Mouse (Mus musculus) kidney, embryonic 14.5 days (tissue): Measurements from ENCODE around the gene D430042O09Rik. TPM values are rescaled to one million over a fixed set of nuclear protein-coding genes. Genes with fewer than 3 reads are reported as not detected.

Experiments
- ATAC-seq: fragments of 200-750 bp; cut with Nextera tagmentation; 2 replicates; pipeline ENCODE4 v1.8.0; 2017; ENCODE audit warnings: moderate number of reproducible peaks, mild to moderate bottlenecking, moderate TSS enrichment, moderate library complexity; ENCODE audit not compliant: low FRiP score, low TSS enrichment
- H3K27ac ChIP-seq: fragments of 300-500 bp; sonication (generic); 2 replicates; pipeline ENCODE4 v1.5.1; 2014; ENCODE audit warnings: low read depth, mild to moderate bottlenecking, low read length, moderate library complexity, mixed read lengths
- H3K27me3 ChIP-seq: fragments of 300-500 bp; sonication (generic); 2 replicates; pipeline ENCODE4 v1.6.1; 2014; ENCODE audit warnings: mild to moderate bottlenecking, low read length; ENCODE audit not compliant: control insufficient read depth, insufficient read depth
- H3K36me3 ChIP-seq: fragments of 300-500 bp; sonication (generic); 2 replicates; pipeline ENCODE4 v1.6.1; 2014; ENCODE audit warnings: low read length, mixed read lengths; ENCODE audit not compliant: control insufficient read depth, insufficient read depth
- H3K4me1 ChIP-seq: fragments of 300-500 bp; sonication (generic); 2 replicates; pipeline ENCODE4 v1.6.1; 2014; ENCODE audit warnings: low read length, mixed read lengths; ENCODE audit not compliant: control insufficient read depth, insufficient read depth
- H3K4me2 ChIP-seq: fragments of 300-500 bp; sonication (generic); replicated peaks from 2 replicates; pipeline ENCODE4 v1.6.1; 2014; ENCODE audit warnings: low read depth, mild to moderate bottlenecking, low read length
- H3K4me3 ChIP-seq: fragments of 300-500 bp; sonication (generic); 2 replicates; pipeline ENCODE4 v1.5.1; 2014; ENCODE audit warnings: mild to moderate bottlenecking, low read length
- H3K9ac ChIP-seq: fragments of 300-500 bp; sonication (generic); 2 replicates; pipeline ENCODE4 v1.6.1; 2014; ENCODE audit warnings: low read depth, mild to moderate bottlenecking, low read length, moderate library complexity
- H3K9me3 ChIP-seq: fragments of 300-500 bp; sonication (generic); 2 replicates; pipeline ENCODE4 v1.6.1; 2016; ENCODE audit warnings: low read length; ENCODE audit not compliant: control insufficient read depth
- WGBS: fragments of 180-500 bp; shearing (Covaris S2); extraction: QIAGEN DNeasy Blood & Tissue Kit; methylation state at CpG from one replicate; pipeline ENCODE4 v1.1.7; 2014; 5-methylcytosine and 5-hydroxymethylcytosine counted together
- polyA plus RNA-seq: library from polyadenylated mRNA; unstranded; fragments of >200 nt; fragmentation: Nextera tagmentation; extraction: Ambion mirVana; gene quantifications from 2 replicates; pipeline ENCODE4 v1.2.1, GENCODE M21; 2014

D430042O09Rik gene
- 7.3 and 11.5 TPM in 2 replicates for polyA plus RNA-seq

DNA sequence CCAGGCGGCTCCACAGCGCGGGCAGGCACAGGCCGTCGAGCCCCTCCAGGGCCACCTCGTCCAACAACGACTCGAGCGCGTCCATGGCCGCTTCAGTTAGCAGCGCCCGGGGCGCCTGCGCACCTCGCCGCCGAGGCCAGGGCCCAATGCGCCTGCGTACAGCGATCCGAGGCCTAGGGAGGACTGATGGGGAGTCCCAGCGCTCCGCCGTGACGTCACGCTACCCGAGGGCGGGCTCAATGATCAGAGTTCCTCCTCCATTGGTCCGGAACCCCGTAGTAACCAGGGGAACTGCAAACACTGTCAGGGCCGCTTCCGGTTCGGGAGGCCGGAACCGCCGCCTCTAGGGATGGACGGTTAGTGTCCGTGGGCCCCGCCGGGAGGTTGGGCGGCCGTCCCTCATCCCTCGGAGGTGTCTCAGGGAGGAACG lies at the start of gene D430042O09Rik, which contains the start of gene Gtf3c1:
D430042O09Rik (plus strand) TSS at position 296 of the 430 bp plus-strand sequence.
Gtf3c1 (minus strand) TSS at position 188 of the 430 bp plus-strand sequence.
- peak; percentile 98 for ATAC-seq
- Histone ChIP-seq H3K27me3 (no peaks in the 10 kb centered on the region), H3K27ac (peak within 1 kb of the TSS; percentile 88), H3K4me1 (peaks cover 31% of the 10 kb centered on the region), H3K4me3 (peak within 1 kb of the TSS; percentile 82), H3K9me3 (no peaks in the 10 kb centered on the region), H3K36me3 (peaks cover 19% of the 10 kb centered on the region), H3K9ac (peak within 1 kb of the TSS; percentile 80), H3K4me2 (peak within 1 kb of the TSS; percentile 79)
- WGBS, result under 1% methylated on average over 45 of the region's 45 CpGs

DNA sequence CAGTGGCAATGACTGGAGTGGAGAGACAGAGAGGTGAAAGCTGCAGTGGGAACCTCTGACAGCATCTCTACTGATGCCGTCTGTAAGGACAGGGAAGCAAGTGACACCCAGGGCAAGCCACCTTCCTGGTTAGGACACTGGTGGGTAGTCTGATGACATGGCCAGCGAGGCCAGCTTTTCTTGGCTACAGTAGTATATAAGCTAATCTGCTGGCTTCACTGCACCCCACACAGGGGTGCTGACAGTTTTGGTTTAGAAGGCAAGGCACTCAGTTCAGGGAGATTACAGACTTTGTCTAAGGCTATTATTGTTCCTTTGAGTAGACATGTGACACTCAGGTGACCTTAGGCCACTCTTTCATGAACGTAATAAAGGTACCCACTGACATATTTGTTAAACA lies 44.0 kb upstream of the D430042O09Rik start:
- no peak overlapping the region for H3K4me2 ChIP-seq
- no peak overlapping the region for H3K9ac ChIP-seq
- no peak overlapping the region for H3K4me3 ChIP-seq
- no peaks in the 10 kb centered on the region for H3K9me3 ChIP-seq
- peaks cover 98% of the 10 kb centered on the region for H3K36me3 ChIP-seq
- H3K27me3 ChIP-seq, result no peaks in the 10 kb centered on the region
- no peaks in the 10 kb centered on the region for H3K4me1 ChIP-seq
- WGBS, result 84% methylated on average over 3 of the region's 3 CpGs
- no peak for ATAC-seq
- no peak overlapping the region for H3K27ac ChIP-seq

DNA sequence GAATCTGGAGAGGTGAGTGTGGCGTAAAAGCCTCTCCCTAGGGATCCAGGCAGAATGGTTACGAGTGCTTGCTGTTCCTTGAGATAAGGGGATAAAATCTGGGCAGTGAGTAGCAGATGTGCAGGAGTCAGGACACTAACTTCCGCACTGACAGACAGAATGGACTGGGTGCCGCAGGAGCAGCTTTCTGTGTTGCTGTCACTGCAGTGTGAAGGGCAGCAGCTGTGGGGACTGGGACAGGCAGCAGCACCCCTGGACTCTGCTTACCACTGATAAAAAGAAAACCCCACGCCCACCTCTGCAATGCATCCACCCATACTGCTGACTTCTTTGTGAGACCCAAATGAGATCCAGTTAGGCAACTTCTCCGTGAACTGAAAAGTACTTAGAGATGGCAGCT lies 36.8 kb upstream of the D430042O09Rik start:
- Histone ChIP-seq H3K27me3 (no peaks in the 10 kb centered on the region), H3K36me3 (peaks cover 96% of the 10 kb centered on the region), H3K4me2 (no peak overlapping the region), H3K4me1 (no peaks in the 10 kb centered on the region), H3K9me3 (no peaks in the 10 kb centered on the region), H3K9ac (no peak overlapping the region), H3K4me3 (no peak overlapping the region), H3K27ac (no peak overlapping the region)
- no peak for ATAC-seq
- WGBS, result 83% methylated on average over 6 of the region's 6 CpGs

DNA sequence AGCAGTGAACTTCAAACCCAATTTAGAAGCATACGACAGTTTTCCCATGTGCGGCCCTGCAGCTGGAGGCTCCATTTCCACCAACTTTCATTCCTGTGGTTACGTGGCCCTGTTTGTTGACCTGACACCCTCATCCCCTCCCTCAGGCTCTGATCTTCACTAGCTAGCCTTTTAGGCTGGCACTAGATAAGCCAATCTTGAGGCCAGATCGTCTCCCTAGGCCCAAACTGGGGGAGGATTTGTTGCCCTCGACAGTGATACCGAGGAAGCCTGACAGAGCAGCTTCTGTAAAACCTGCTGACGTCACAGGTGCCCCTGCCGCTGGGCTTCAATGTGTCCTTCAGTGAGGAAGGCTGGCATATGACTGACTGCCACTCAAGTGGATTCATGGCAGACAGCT lies 36.3 kb upstream of the D430042O09Rik start:
- Histone ChIP-seq H3K4me3 (no peak overlapping the region), H3K9me3 (no peaks in the 10 kb centered on the region), H3K36me3 (peaks cover 96% of the 10 kb centered on the region), H3K4me1 (no peaks in the 10 kb centered on the region), H3K27me3 (no peaks in the 10 kb centered on the region), H3K4me2 (no peak overlapping the region), H3K9ac (no peak overlapping the region), H3K27ac (no peak overlapping the region)
- WGBS, result 74% methylated on average over 8 of the region's 8 CpGs
- no peak for ATAC-seq

DNA sequence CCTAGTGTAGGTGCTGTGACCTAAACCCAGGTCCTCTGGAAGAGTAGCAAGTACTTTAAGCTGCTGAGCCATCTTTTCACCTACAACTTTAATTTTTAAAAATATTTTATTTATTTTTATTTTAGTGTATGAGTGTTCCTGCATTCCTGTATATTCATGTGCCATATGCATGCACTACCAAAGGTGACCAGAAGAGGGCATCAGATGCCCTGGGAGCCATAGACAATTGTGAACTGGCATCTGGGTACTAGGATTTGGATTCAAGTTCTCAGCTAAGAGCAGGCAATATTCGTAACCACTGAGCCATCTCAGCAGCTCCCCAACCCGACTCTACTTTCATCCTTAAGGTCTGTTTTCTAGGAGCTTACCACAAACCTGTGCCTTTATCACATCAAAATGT lies 32.8 kb upstream of the D430042O09Rik start:
- H3K36me3 ChIP-seq, result peaks cover 96% of the 10 kb centered on the region
- WGBS, result 86% methylated on average over 2 of the region's 2 CpGs
- no peak for ATAC-seq

GRCm38 (mm10) chr7:125678756-125679155 lies 28.9 kb upstream of the D430042O09Rik start:
- WGBS, result 75% methylated on average over 8 of the region's 8 CpGs
- H3K27ac ChIP-seq, result no peak overlapping the region

More for the DNA sequence above, 32.8 kb upstream of the D430042O09Rik start:
- H3K27ac ChIP-seq, result no peak overlapping the region
- H3K4me2 ChIP-seq, result no peak overlapping the region
- H3K4me3 ChIP-seq, result no peak overlapping the region
- no peak overlapping the region for H3K9ac ChIP-seq
- no peaks in the 10 kb centered on the region for H3K4me1 ChIP-seq
- H3K27me3 ChIP-seq, result no peaks in the 10 kb centered on the region
- H3K9me3 ChIP-seq, result no peaks in the 10 kb centered on the region

DNA sequence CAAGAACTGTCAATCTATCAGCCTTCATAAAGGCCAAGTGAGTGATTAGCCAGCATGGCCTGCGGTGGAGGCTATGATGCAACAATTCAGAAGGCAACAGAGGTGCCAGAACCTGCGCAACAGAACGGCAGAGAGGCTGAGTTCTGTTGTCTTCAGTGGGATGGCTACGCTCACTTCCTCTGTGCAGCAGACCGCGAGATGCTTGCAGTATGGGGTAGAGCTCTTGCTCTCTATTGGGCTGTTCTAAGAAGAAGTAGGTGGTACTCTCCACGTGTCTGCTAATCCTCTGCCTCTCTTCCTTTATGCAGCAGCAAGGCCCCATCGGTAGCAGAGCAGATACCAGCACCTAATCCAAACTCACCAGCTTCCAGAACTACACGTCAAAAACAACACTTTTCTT lies 27.8 kb upstream of the D430042O09Rik start:
- Histone ChIP-seq H3K27me3 (no peaks in the 10 kb centered on the region), H3K9me3 (no peaks in the 10 kb centered on the region), H3K27ac (no peak overlapping the region), H3K4me1 (no peaks in the 10 kb centered on the region), H3K4me3 (no peak overlapping the region), H3K9ac (no peak overlapping the region), H3K4me2 (no peak overlapping the region), H3K36me3 (peaks cover 77% of the 10 kb centered on the region)
- no peak for ATAC-seq
- WGBS, result 84% methylated on average over 9 of the region's 9 CpGs

More at GRCm38 (mm10) chr7:125678756-125679155, 28.9 kb upstream of the D430042O09Rik start:
- Histone ChIP-seq H3K27me3 (no peaks in the 10 kb centered on the region), H3K36me3 (peaks cover 87% of the 10 kb centered on the region), H3K4me2 (no peak overlapping the region), H3K9me3 (no peaks in the 10 kb centered on the region), H3K4me1 (no peaks in the 10 kb centered on the region), H3K4me3 (no peak overlapping the region), H3K9ac (no peak overlapping the region)
- no peak for ATAC-seq

- Histone ChIP-seq H3K27ac (no peak overlapping the region), H3K9ac (no peak overlapping the region), H3K4me1 (no peaks in the 10 kb centered on the region), H3K27me3 (no peaks in the 10 kb centered on the region), H3K9me3 (no peaks in the 10 kb centered on the region), H3K4me3 (no peak overlapping the region), H3K36me3 (peaks cover 91% of the 10 kb centered on the region), H3K4me2 (no peak overlapping the region)
- 55% methylated on average over 4 of the region's 4 CpGs for WGBS
- ATAC-seq, result no peak
These were observed 17.2 kb upstream of the D430042O09Rik start for GRCm38 (mm10) chr7:125690516-125690915.

DNA sequence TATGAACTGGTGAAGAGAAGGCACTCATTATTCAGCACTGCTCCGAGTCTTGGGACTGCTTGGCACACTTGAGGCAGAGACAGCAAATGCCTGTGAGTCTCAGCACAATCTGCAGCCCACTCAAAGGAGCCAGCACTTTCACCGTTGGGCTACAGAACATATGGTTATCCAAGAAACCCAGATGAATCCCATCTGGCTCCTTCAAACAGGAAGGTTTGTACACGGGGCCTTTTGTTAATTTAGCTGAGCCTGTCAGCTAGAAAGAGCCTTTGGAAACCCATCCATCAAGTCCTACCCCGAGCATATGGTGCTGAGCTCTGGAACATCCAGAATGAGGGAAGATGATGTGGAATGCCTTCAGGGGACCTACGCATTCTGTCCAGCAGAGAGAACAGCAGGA lies 13.6 kb upstream of the D430042O09Rik start:
- no peak for ATAC-seq
- Histone ChIP-seq H3K4me1 (no peaks in the 10 kb centered on the region), H3K4me2 (no peak overlapping the region), H3K9me3 (peaks cover 3% of the 10 kb centered on the region; the same call in 1 of the 2 replicates), H3K4me3 (no peak overlapping the region), H3K9ac (no peak overlapping the region), H3K27me3 (no peaks in the 10 kb centered on the region), H3K27ac (no peak overlapping the region), H3K36me3 (peaks cover 99% of the 10 kb centered on the region)
- 66% methylated on average over 5 of the region's 5 CpGs for WGBS
